Mouse (Mus musculus) small intestine, adult 2 months (tissue): ENCODE results near the gene Cramp1l. TPM values are rescaled to one million over a fixed set of nuclear protein-coding genes. Genes with fewer than 3 reads are reported as not detected.

ENCODE experiments used
- H3K27ac ChIP-seq: fragments of 200-500 bp; 2 replicates; pipeline ENCODE4 v1.5.1; 2012; ENCODE audit warnings: low read depth, low read length, control low read depth, inconsistent platforms; ENCODE audit not compliant: insufficient read depth
- H3K27me3 ChIP-seq: fragments of 200-500 bp; 2 replicates; pipeline ENCODE4 v1.6.1; 2012; ENCODE audit warnings: mild to moderate bottlenecking, moderate library complexity, low read length, inconsistent platforms; ENCODE audit not compliant: control insufficient read depth, insufficient read depth
- H3K36me3 ChIP-seq: fragments of 200-500 bp; 2 replicates; pipeline ENCODE4 v1.6.1; 2012; ENCODE audit warnings: mild to moderate bottlenecking, low read length, control low read depth, inconsistent platforms; ENCODE audit not compliant: control insufficient read depth, insufficient read depth
- H3K4me1 ChIP-seq: fragments of 200-500 bp; 2 replicates; pipeline ENCODE4 v1.6.1; 2012; ENCODE audit warnings: low read length, inconsistent platforms, mixed read lengths; ENCODE audit not compliant: control insufficient read depth, insufficient read depth, insufficient read length
- H3K4me3 ChIP-seq: fragments of 200-500 bp; 2 replicates; pipeline ENCODE4 v1.5.1; 2012; ENCODE audit warnings: low read depth, mild to moderate bottlenecking, control low read depth, inconsistent platforms, low read length, moderate library complexity
- CTCF ChIP-seq: fragments of 200-500 bp; IDR thresholded peaks from 2 replicates; pipeline ENCODE4 v1.5.1; 2012; ENCODE audit warnings: low read depth, mild to moderate bottlenecking, control low read depth, inconsistent platforms, low read length, moderate library complexity, mixed read lengths; ENCODE audit not compliant: insufficient replicate concordance, insufficient read length; ENCODE audit errors: extremely low read depth
- POLR2A ChIP-seq: fragments of 200-500 bp; IDR thresholded peaks from 2 replicates; pipeline ENCODE4 v1.6.1; 2012; ENCODE audit warnings: low read depth, mild to moderate bottlenecking, control low read depth, inconsistent platforms, low read length, moderate library complexity
- WGBS: fragments of 180-500 bp; shearing (Covaris S2); methylation state at CpG from one replicate; pipeline ENCODE4 v1.1.7; 2018; 5-methylcytosine and 5-hydroxymethylcytosine counted together
- polyA plus RNA-seq: library from polyadenylated mRNA; depleted of rRNA; stranded (reverse); fragments of >200 nt; gene quantifications from 2 replicates; pipeline ENCODE4 v1.2.3, GENCODE M21; 2012; rRNA removed

Cramp1l gene
- polyA plus RNA-seq, 1 experiment = 10.0 TPM

GRCm38 (mm10) chr17:24929506-24929905 is 86.1 kb downstream of the Cramp1l start:
- TF ChIP-seq POLR2A = no peak
- TF ChIP-seq CTCF = no peak
- WGBS = 79% methylated on average over 1 of the region's 1 CpGs
- Histone ChIP-seq H3K4me1 (no peaks in the 10 kb centered on the region), H3K27ac (no peak overlapping the region), H3K4me3 (no peak overlapping the region), H3K36me3 (peaks cover 23% of the 10 kb centered on the region), H3K27me3 (no peaks in the 10 kb centered on the region)

GRCm38 (mm10) chr17:24923246-24923645 is 92.3 kb downstream of the Cramp1l start:
- Histone ChIP-seq H3K4me1 (no peaks in the 10 kb centered on the region), H3K36me3 (peaks cover 53% of the 10 kb centered on the region), H3K27ac (no peak overlapping the region), H3K4me3 (no peak overlapping the region), H3K27me3 (no peaks in the 10 kb centered on the region)
- TF ChIP-seq POLR2A (no peak), CTCF (no peak)
- 96% methylated on average over 1 of the region's 1 CpGs for WGBS

GRCm38 (mm10) chr17:24913984-24914383 is 101.6 kb downstream of the Cramp1l start:
- Histone ChIP-seq H3K4me1 (no peaks in the 10 kb centered on the region), H3K27ac (no peak overlapping the region), H3K27me3 (no peaks in the 10 kb centered on the region), H3K4me3 (no peak overlapping the region), H3K36me3 (peaks cover 66% of the 10 kb centered on the region)
- TF ChIP-seq CTCF (no peak), POLR2A (no peak)

Other genes with a start within 250 kb of the Cramp1l start
- gene Meiob, start 211.5 kb downstream of the Cramp1l start, polyA plus RNA-seq = not detected in 2 replicates
- 352 and 372 TPM in 2 replicates for gene Hagh, start 175.6 kb downstream of the Cramp1l start, polyA plus RNA-seq
- 65.2 and 108 TPM in 2 replicates for gene Fahd1, start 165.4 kb downstream of the Cramp1l start, polyA plus RNA-seq
- gene Igfals, start 149.8 kb downstream of the Cramp1l start, polyA plus RNA-seq = 0.42 and 1.4 TPM in 2 replicates
- gene Nubp2, start 129.4 kb downstream of the Cramp1l start, polyA plus RNA-seq = 33.0 and 39.9 TPM in 2 replicates
- 51.5 and 88.1 TPM in 2 replicates for gene Spsb3, start 129.1 kb downstream of the Cramp1l start, polyA plus RNA-seq
- 20.3 and 21.0 TPM in 2 replicates for gene Eme2, start 120.7 kb downstream of the Cramp1l start, polyA plus RNA-seq
- 244 and 319 TPM in 2 replicates for gene Mrps34, start 120.7 kb downstream of the Cramp1l start, polyA plus RNA-seq
- gene Nme3, start 119.3 kb downstream of the Cramp1l start, polyA plus RNA-seq = 29.4 and 52.4 TPM in 2 replicates
- 37.0 and 51.7 TPM in 2 replicates for gene Mapk8ip3, start 78.8 kb downstream of the Cramp1l start, polyA plus RNA-seq
- gene Jpt2, start 55.1 kb downstream of the Cramp1l start, polyA plus RNA-seq = 13.3 and 18.2 TPM in 2 replicates
- 4.2 and 8.4 TPM in 2 replicates for gene Ift140, start 297 bp upstream of the Cramp1l start, polyA plus RNA-seq
- 9.7 and 17.7 TPM in 2 replicates for gene Tmem204, start 67.8 kb upstream of the Cramp1l start, polyA plus RNA-seq
- 7.3 and 8.9 TPM in 2 replicates for gene Telo2, start 100.2 kb upstream of the Cramp1l start, polyA plus RNA-seq
- 0.10 TPM in 1 of 2 replicates, not detected in the other for gene Ptx4, start 105.0 kb upstream of the Cramp1l start, polyA plus RNA-seq
- gene Clcn7, start 117.6 kb upstream of the Cramp1l start, polyA plus RNA-seq = 9.5 and 15.9 TPM in 2 replicates
- gene Ccdc154, start 146.7 kb upstream of the Cramp1l start, polyA plus RNA-seq = 0.06 TPM in 1 of 2 replicates, not detected in the other
- 0.33 and 0.46 TPM in 2 replicates for gene Gm38655, start 159.7 kb upstream of the Cramp1l start, polyA plus RNA-seq
- gene BC003965, start 168.8 kb upstream of the Cramp1l start, polyA plus RNA-seq = 5.4 and 6.3 TPM in 2 replicates
- gene Unkl, start 172.6 kb upstream of the Cramp1l start, polyA plus RNA-seq = 7.1 and 11.7 TPM in 2 replicates
- gene Gnptg, start 224.3 kb upstream of the Cramp1l start, polyA plus RNA-seq = 21.0 and 29.3 TPM in 2 replicates
- gene Tsr3, start 224.4 kb upstream of the Cramp1l start, polyA plus RNA-seq = 6.8 and 13.3 TPM in 2 replicates
- 10.1 TPM in 2 replicates for gene Baiap3, start 240.6 kb upstream of the Cramp1l start, polyA plus RNA-seq